Mouse (Mus musculus) E14TG2a.4 (cell line): ENCODE measurements around the gene Drc7.

Experiments
- CTCF ChIP-seq: conservative IDR thresholded peaks from 2 replicates; pipeline ENCODE4 v1.5.1; 2014; ENCODE audit warnings: low read length
- POU5F1 ChIP-seq: IDR thresholded peaks from 2 replicates; pipeline ENCODE4 v1.6.1; 2014; ENCODE audit warnings: low read length, borderline replicate concordance

DNA sequence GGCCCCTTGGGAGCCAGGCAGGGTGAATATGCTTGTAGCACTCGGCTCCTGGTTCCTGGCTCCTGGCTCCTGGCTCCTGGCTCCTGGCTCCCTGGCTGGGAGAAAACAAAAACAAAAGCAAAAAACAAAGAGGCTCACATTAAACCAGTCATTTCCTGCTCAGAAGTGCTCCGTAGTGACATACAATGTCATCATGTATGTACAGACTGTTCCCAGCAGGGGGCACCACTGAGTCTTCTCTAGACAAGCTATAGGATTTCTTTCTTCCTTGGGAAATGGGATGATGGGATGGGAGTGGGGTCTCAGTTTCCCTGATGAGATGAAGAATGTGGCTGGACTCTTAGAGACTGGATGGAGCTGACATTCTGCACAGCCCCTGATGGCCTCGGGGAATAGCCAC, 12.7 kb downstream of the Drc7 start:
- peak; percentile 84 for TF ChIP-seq CTCF
- TF ChIP-seq POU5F1 = no peak
